Mouse (Mus musculus) neural tube, embryonic 14.5 days (tissue): ENCODE results near the gene Entpd6. TPM values are rescaled to one million over a fixed set of nuclear protein-coding genes. Genes with fewer than 3 reads are reported as not detected.
A peak's percentile ranks its signal among the peaks of the same experiment; 100 is the strongest.

Experiments
- ATAC-seq: fragments of 200-750 bp; cut with Nextera tagmentation; 2 replicates; pipeline ENCODE4 v1.8.0; 2017; ENCODE audit warnings: low read depth, mild to moderate bottlenecking, moderate TSS enrichment, moderate library complexity
- H3K27ac ChIP-seq: fragments of 300-500 bp; sonication (generic); 2 replicates; pipeline ENCODE4 v1.5.1; 2014; ENCODE audit warnings: low read depth, mild to moderate bottlenecking, control low read depth, low read length, moderate library complexity, mixed read lengths
- H3K27me3 ChIP-seq: fragments of 300-500 bp; sonication (generic); 2 replicates; pipeline ENCODE4 v1.6.1; 2014; ENCODE audit warnings: low read length; ENCODE audit not compliant: control insufficient read depth, insufficient read depth
- H3K36me3 ChIP-seq: fragments of 300-500 bp; sonication (generic); 2 replicates; pipeline ENCODE4 v1.6.1; 2014; ENCODE audit warnings: low read length, mixed read lengths; ENCODE audit not compliant: control insufficient read depth, insufficient read depth
- H3K4me1 ChIP-seq: fragments of 300-500 bp; sonication (generic); 2 replicates; pipeline ENCODE4 v1.6.1; 2014; ENCODE audit warnings: low read length; ENCODE audit not compliant: control insufficient read depth, insufficient read depth
- H3K4me2 ChIP-seq: fragments of 300-500 bp; sonication (generic); 2 replicates; pipeline ENCODE4 v1.6.1; 2014; ENCODE audit warnings: mild to moderate bottlenecking, low read depth, low read length, control low read depth
- H3K4me3 ChIP-seq: fragments of 300-500 bp; sonication (generic); 2 replicates; pipeline ENCODE4 v1.5.1; 2014; ENCODE audit warnings: low read depth, low read length, control low read depth, mixed read lengths
- H3K9ac ChIP-seq: fragments of 300-500 bp; sonication (generic); replicated peaks from 2 replicates; pipeline ENCODE4 v1.6.1; 2014; ENCODE audit warnings: low read depth, mild to moderate bottlenecking, control low read depth, low read length, mixed read lengths
- H3K9me3 ChIP-seq: fragments of 300-500 bp; sonication (generic); 2 replicates; pipeline ENCODE4 v1.6.1; 2016; ENCODE audit warnings: low read length; ENCODE audit not compliant: control insufficient read depth
- WGBS: fragments of 180-500 bp; shearing (Covaris S2); extraction: QIAGEN DNeasy Blood & Tissue Kit; methylation state at CpG from one replicate; pipeline ENCODE4 v1.1.7; 2014; 5-methylcytosine and 5-hydroxymethylcytosine counted together
- polyA plus RNA-seq: library from polyadenylated mRNA; unstranded; fragments of >200 nt; fragmentation: Nextera tagmentation; extraction: Ambion mirVana; gene quantifications from 2 replicates; pipeline ENCODE4 v1.2.1, GENCODE M21; 2014

Entpd6 gene
- polyA plus RNA-seq, 1 experiment from 2014 or later: 64.6 TPM

- WGBS: 68% methylated on average over 10 of the region's 10 CpGs
- H3K4me2 ChIP-seq: no peak overlapping the region
- H3K4me3 ChIP-seq: no peak overlapping the region
- H3K4me1 ChIP-seq: peaks cover 11% of the 10 kb centered on the region
- peaks cover 5% of the 10 kb centered on the region for H3K36me3 ChIP-seq
- ATAC-seq: 0 out of 2 replicates have a peak, but pooled peaks have one; percentile 25
- no peaks in the 10 kb centered on the region for H3K9me3 ChIP-seq
- no peak overlapping the region for H3K27ac ChIP-seq
- no peak overlapping the region for H3K9ac ChIP-seq
- no peaks in the 10 kb centered on the region for H3K27me3 ChIP-seq
These were observed 23.8 kb downstream of the Entpd6 start for GRCm38 (mm10) chr2:150772466-150773119.

GRCm38 (mm10) chr2:150782801-150783200, 34.0 kb downstream of the Entpd6 start:
- 82% methylated on average over 2 of the region's 2 CpGs for WGBS
- Histone ChIP-seq H3K9ac (no peak overlapping the region), H3K4me2 (no peak overlapping the region), H3K36me3 (no peaks in the 10 kb centered on the region), H3K4me3 (no peak overlapping the region), H3K4me1 (peaks cover 3% of the 10 kb centered on the region; the same call in 1 of the 2 replicates), H3K9me3 (no peaks in the 10 kb centered on the region), H3K27me3 (no peaks in the 10 kb centered on the region), H3K27ac (no peak overlapping the region)
- ATAC-seq: no peak

DNA sequence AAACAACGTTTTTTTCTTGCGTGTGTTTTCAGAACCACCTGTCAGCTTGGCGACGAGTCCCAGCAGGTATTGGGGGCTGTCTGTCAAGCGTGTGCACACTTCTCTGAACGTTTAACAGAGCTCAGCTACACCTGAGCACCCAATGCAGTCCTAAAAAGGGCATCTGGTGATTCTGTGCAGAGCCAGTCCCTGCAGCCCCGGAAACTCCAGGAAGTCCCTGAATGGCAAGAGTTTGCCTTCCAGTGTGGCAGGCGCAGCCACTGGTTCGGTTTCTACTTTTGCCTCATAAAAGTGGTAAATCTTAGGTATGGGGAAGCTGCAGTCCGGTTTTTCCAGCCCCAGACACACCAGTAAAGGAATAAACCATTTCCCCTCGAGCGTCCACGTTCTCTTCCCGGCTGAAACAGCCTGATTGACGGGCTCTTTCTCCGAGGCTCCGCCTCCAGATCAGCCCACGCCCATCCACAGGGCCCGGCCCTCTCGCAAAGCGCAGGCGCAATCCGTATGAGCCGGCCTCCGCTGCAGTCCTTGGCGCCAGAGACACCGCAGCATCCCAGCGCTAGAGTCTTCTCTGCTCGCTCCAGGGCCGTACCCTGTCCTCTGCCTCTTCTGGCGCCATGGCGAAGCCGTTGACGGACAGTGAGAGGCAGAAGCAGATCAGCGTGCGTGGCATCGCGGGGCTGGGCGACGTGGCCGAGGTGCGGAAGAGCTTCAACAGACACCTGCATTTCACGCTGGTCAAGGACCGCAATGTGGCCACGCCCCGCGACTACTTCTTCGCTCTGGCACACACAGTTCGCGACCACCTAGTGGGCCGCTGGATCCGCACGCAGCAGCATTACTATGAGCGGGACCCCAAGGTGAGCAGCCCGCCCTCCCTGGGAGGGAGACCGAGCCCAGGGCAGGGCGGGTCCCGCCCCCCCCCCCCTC, 37.7 kb downstream of the Entpd6 start, which contains the start of gene Pygb:
Pygb (plus strand) TSS at position 485 of the 930 bp plus-strand sequence.
- H3K36me3 ChIP-seq: no peaks in the 10 kb centered on the region
- no peaks in the 10 kb centered on the region for H3K27me3 ChIP-seq
- peak within 1 kb of the TSS; percentile 44 for H3K27ac ChIP-seq
- no peaks in the 10 kb centered on the region for H3K9me3 ChIP-seq
- H3K4me1 ChIP-seq: peaks cover 8% of the 10 kb centered on the region; the same call in 1 of the 2 replicates
- H3K4me3 ChIP-seq: peak within 1 kb of the TSS; percentile 68
- H3K4me2 ChIP-seq: peak within 1 kb of the TSS; percentile 80
- H3K9ac ChIP-seq: peak within 1 kb of the TSS; percentile 53
- ATAC-seq: peak; percentile 98
- 3% methylated on average over 57 of the region's 58 CpGs for WGBS

DNA sequence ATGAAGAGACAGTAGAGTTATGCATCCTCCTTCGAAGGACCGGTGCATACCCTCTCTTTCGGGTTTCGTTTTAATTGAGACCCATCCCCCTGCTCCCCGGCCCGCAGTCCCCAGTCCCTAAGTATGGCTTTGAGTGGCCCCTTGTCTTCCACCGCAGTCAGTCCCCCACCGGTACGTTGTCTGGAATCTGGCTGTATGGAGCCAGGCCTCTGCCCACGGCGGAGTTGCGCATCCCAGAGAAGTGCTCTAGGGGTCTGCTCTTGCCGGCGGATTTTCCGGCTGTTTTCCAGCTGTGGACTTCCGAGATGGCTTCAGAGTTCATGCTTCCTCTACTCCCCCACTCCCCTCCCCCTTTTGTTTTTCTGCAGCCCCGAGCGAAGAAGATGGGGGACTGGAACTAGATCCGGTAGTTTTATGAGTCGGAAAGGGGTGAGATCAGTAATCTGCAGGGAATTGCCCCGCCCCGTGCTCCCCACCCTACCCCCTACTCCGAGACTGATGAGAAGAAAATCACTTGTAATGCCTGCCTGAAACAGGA, 38.5 kb downstream of the Entpd6 start:
- H3K27me3 ChIP-seq: no peaks in the 10 kb centered on the region
- no peaks in the 10 kb centered on the region for H3K9me3 ChIP-seq
- H3K36me3 ChIP-seq: no peaks in the 10 kb centered on the region
- under 1% methylated on average over 23 of the region's 23 CpGs for WGBS
- peak overlapping the region; percentile 80 for H3K4me2 ChIP-seq
- peak overlapping the region; percentile 53 for H3K9ac ChIP-seq
- peak; percentile 62 for ATAC-seq
- H3K4me1 ChIP-seq: peaks cover 8% of the 10 kb centered on the region; the same call in 1 of the 2 replicates
- H3K27ac ChIP-seq: peak overlapping the region; percentile 44
- peak overlapping the region; percentile 68 for H3K4me3 ChIP-seq

- no peaks in the 10 kb centered on the region for H3K9me3 ChIP-seq
- H3K4me1 ChIP-seq: peaks cover 8% of the 10 kb centered on the region; the same call in 1 of the 2 replicates
- H3K27ac ChIP-seq: no peak overlapping the region
- no peaks in the 10 kb centered on the region for H3K27me3 ChIP-seq
- ATAC-seq: no peak
- peak overlapping the region; percentile 30; the same call in 1 of the 2 replicates for H3K4me2 ChIP-seq
- H3K9ac ChIP-seq: no peak overlapping the region
- WGBS: 55% methylated on average over 4 of the region's 4 CpGs
- H3K4me3 ChIP-seq: no peak overlapping the region
- no peaks in the 10 kb centered on the region for H3K36me3 ChIP-seq
These were observed 40.1 kb downstream of the Entpd6 start for GRCm38 (mm10) chr2:150788768-150789550.

DNA sequence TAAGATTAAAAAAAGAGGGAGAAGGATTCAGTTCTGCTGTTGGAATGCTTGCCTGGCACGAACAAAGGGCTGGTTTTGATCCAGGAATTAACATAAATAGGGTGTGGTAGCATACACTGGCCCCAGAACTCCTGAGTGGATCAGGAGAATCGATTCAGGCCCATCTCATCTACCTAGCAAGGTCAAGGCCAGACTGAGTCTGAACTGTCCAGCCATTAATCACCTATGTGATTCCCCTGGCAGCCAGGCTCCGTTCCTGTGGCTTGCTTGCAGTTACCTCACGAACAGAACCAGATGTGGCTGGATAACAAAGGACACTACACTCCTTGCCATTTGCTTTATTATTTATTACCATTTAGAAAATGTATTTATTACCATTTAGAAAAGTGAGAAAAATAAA, 44.5 kb downstream of the Entpd6 start:
- ATAC-seq: no peak
- Histone ChIP-seq H3K27me3 (no peaks in the 10 kb centered on the region), H3K36me3 (no peaks in the 10 kb centered on the region), H3K9me3 (no peaks in the 10 kb centered on the region), H3K4me1 (peaks cover 6% of the 10 kb centered on the region; the same call in 1 of the 2 replicates), H3K27ac (no peak overlapping the region), H3K4me2 (no peak overlapping the region), H3K9ac (no peak overlapping the region), H3K4me3 (no peak overlapping the region)
- WGBS: 59% methylated on average over 4 of the region's 4 CpGs

- WGBS: 88% methylated on average over 7 of the region's 7 CpGs
- no peak overlapping the region for H3K9ac ChIP-seq
- no peak overlapping the region for H3K27ac ChIP-seq
- H3K4me2 ChIP-seq: no peak overlapping the region
- H3K4me3 ChIP-seq: no peak overlapping the region
- no peaks in the 10 kb centered on the region for H3K4me1 ChIP-seq
- no peak for ATAC-seq
- no peaks in the 10 kb centered on the region for H3K27me3 ChIP-seq
- no peaks in the 10 kb centered on the region for H3K9me3 ChIP-seq
- H3K36me3 ChIP-seq: peaks cover 3% of the 10 kb centered on the region
These were observed 49.2 kb downstream of the Entpd6 start for GRCm38 (mm10) chr2:150798084-150798483.

- Histone ChIP-seq H3K36me3 (peaks cover 3% of the 10 kb centered on the region), H3K27me3 (no peaks in the 10 kb centered on the region), H3K9ac (no peak overlapping the region), H3K4me2 (no peak overlapping the region), H3K9me3 (no peaks in the 10 kb centered on the region), H3K4me1 (no peaks in the 10 kb centered on the region), H3K27ac (no peak overlapping the region), H3K4me3 (no peak overlapping the region)
- no peak for ATAC-seq
- 94% methylated on average over 5 of the region's 5 CpGs for WGBS
These were observed 51.8 kb downstream of the Entpd6 start for GRCm38 (mm10) chr2:150800616-150801015.
